Mouse (Mus musculus) CH12.LX (cell line): ENCODE results near the gene Wdr90. TPM values are rescaled to one million over a fixed set of nuclear protein-coding genes. Genes with fewer than 3 reads are reported as not detected.

Experiments used
- DNase-seq: peaks from one replicate; pipeline ENCODE4 v3.0.0-alpha.2; 2013; ENCODE audit errors: extremely low read depth
- H3K27ac ChIP-seq: 2 replicates; pipeline ENCODE4 v1.5.1; 2012; ENCODE audit warnings: low read depth, mild to moderate bottlenecking, control low read depth, moderate library complexity; ENCODE audit not compliant: insufficient read depth
- H3K27me3 ChIP-seq: replicated peaks from 2 replicates; pipeline ENCODE3; 2012; ENCODE audit warnings: inconsistent platforms
- H3K36me3 ChIP-seq, 2 experiments: replicated peaks in 1 of 2; 2 replicates each; pipeline versions ENCODE3 to v1.6.1; 2012; ENCODE audit warnings: inconsistent platforms in 1 of 2, low read length in 1 of 2, mild to moderate bottlenecking in 1 of 2, mixed read lengths in 1 of 2, moderate library complexity in 1 of 2; ENCODE audit not compliant: control insufficient read depth in 1 of 2, insufficient read depth in 1 of 2
- H3K4me1 ChIP-seq, 2 experiments: 2 replicates each; pipeline ENCODE4 v1.6.1; 2012; ENCODE audit warnings: inconsistent platforms in 1 of 2, moderate library complexity in 1 of 2; ENCODE audit not compliant: insufficient read depth in 2 of 2, control insufficient read depth in 1 of 2
- H3K4me2 ChIP-seq: 2 replicates; pipeline ENCODE4 v1.6.1; 2012; ENCODE audit warnings: low read depth, mild to moderate bottlenecking, control low read depth; ENCODE audit not compliant: poor library complexity, insufficient read depth, severe bottlenecking
- H3K4me3 ChIP-seq, 3 experiments: fragments of 150-350 bp in 1 of 3; sonication (generic) in 1 of 3; replicated peaks in 1 of 3; 2 replicates each; pipeline versions ENCODE3 to v1.5.1; 2011 to 2012; ENCODE audit warnings: low read depth in 2 of 3, low read length in 2 of 3, mild to moderate bottlenecking in 2 of 3, moderate library complexity in 2 of 3, control low read depth in 1 of 3, improper control_type of control experiment in 1 of 3, inconsistent platforms in 1 of 3, mixed read lengths in 1 of 3; ENCODE audit not compliant: poor library complexity in 1 of 3
- H3K79me2 ChIP-seq: replicated peaks from 2 replicates; pipeline ENCODE4 v1.6.1; 2012; ENCODE audit warnings: mild to moderate bottlenecking, moderate library complexity; ENCODE audit not compliant: control insufficient read depth, poor library complexity, insufficient read depth, severe bottlenecking; ENCODE audit errors: extremely low read depth
- H3K9ac ChIP-seq: 2 replicates; pipeline ENCODE4 v1.6.1; 2012; ENCODE audit warnings: low read depth, mild to moderate bottlenecking, control low read depth, moderate library complexity; ENCODE audit not compliant: insufficient read depth
- H3K9me3 ChIP-seq: replicated peaks from 2 replicates; pipeline ENCODE3; 2012; ENCODE audit warnings: low read length, inconsistent platforms, mixed read lengths
- BHLHE40 ChIP-seq: IDR thresholded peaks from 2 replicates; pipeline ENCODE4 v1.6.1; 2011; ENCODE audit warnings: mild to moderate bottlenecking, low read depth, low read length, improper control_type of control experiment
- CHD1 ChIP-seq: IDR thresholded peaks from 2 replicates; pipeline ENCODE4 v1.6.1; 2012; ENCODE audit warnings: low read depth, low read length, improper control_type of control experiment, inconsistent platforms
- CHD2 ChIP-seq: IDR thresholded peaks from 2 replicates; pipeline ENCODE4 v1.6.1; 2011; ENCODE audit warnings: low read length, improper control_type of control experiment
- E2F4 ChIP-seq: IDR thresholded peaks from 2 replicates; pipeline ENCODE4 v1.6.1; 2011; ENCODE audit warnings: low read depth, low read length, improper control_type of control experiment; ENCODE audit not compliant: insufficient replicate concordance
- ELF1 ChIP-seq: IDR thresholded peaks from 2 replicates; pipeline ENCODE4 v1.6.1; 2014; ENCODE audit warnings: low read depth, mild to moderate bottlenecking, inconsistent platforms, low read length, improper control_type of control experiment
- EP300 ChIP-seq: IDR thresholded peaks from 2 replicates; pipeline ENCODE4 v1.6.1; 2011; ENCODE audit warnings: low read length, improper control_type of control experiment
- GABPA ChIP-seq: IDR thresholded peaks from 2 replicates; pipeline ENCODE4 v1.6.1; 2012; ENCODE audit warnings: low read depth, low read length, improper control_type of control experiment, inconsistent platforms; ENCODE audit not compliant: insufficient replicate concordance
- IRF4 ChIP-seq: IDR thresholded peaks from 2 replicates; pipeline ENCODE4 v1.6.1; 2014; ENCODE audit warnings: low read depth, mild to moderate bottlenecking, inconsistent platforms, low read length, improper control_type of control experiment
- JUN ChIP-seq: IDR thresholded peaks from 2 replicates; pipeline ENCODE4 v1.6.1; 2011; ENCODE audit warnings: low read depth, mild to moderate bottlenecking, low read length, improper control_type of control experiment, moderate library complexity; ENCODE audit not compliant: insufficient read depth
- JUND ChIP-seq: conservative IDR thresholded peaks from 2 replicates; pipeline ENCODE4 v1.6.1; 2011; ENCODE audit warnings: low read depth, low read length, improper control_type of control experiment
- KAT2A ChIP-seq: IDR thresholded peaks from 2 replicates; pipeline ENCODE4 v1.6.1; 2012; ENCODE audit warnings: low read length, improper control_type of control experiment, inconsistent platforms; ENCODE audit not compliant: insufficient replicate concordance
- MAFK ChIP-seq: IDR thresholded peaks from 2 replicates; pipeline ENCODE4 v1.6.1; 2011; ENCODE audit warnings: low read length, improper control_type of control experiment; ENCODE audit not compliant: insufficient replicate concordance
- MAX ChIP-seq: IDR thresholded peaks from 2 replicates; pipeline ENCODE4 v1.6.1; 2011; ENCODE audit warnings: low read length, improper control_type of control experiment
- MAZ ChIP-seq: IDR thresholded peaks from 2 replicates; pipeline ENCODE4 v1.6.1; 2012; ENCODE audit warnings: low read depth, mild to moderate bottlenecking, inconsistent platforms, low read length, improper control_type of control experiment, moderate library complexity
- MXI1 ChIP-seq: IDR thresholded peaks from 2 replicates; pipeline ENCODE4 v1.6.1; 2011; ENCODE audit warnings: mild to moderate bottlenecking, low read depth, low read length, improper control_type of control experiment
- MYC ChIP-seq: IDR thresholded peaks from 2 replicates; pipeline ENCODE4 v1.6.1; 2011; ENCODE audit warnings: low read depth, mild to moderate bottlenecking, improper control_type of control experiment, low read length
- NELFE ChIP-seq: IDR thresholded peaks from 2 replicates; pipeline ENCODE4 v1.6.1; 2011; ENCODE audit warnings: low read depth, low read length, improper control_type of control experiment
- NRF1 ChIP-seq: IDR thresholded peaks from 2 replicates; pipeline ENCODE4 v1.6.1; 2014; ENCODE audit warnings: low read depth, mild to moderate bottlenecking, inconsistent platforms, low read length, improper control_type of control experiment, moderate library complexity
- PAX5 ChIP-seq: IDR thresholded peaks from 2 replicates; pipeline ENCODE4 v1.6.1; 2012; ENCODE audit warnings: low read length, inconsistent platforms, mixed read lengths
- POLR2A ChIP-seq: IDR thresholded peaks from 2 replicates; pipeline ENCODE4 v1.6.1; 2011; ENCODE audit warnings: low read depth, mild to moderate bottlenecking, improper control_type of control experiment, low read length
- POLR2AphosphoS2 ChIP-seq: IDR thresholded peaks from 2 replicates; pipeline ENCODE4 v1.6.1; 2011; ENCODE audit warnings: low read depth, low read length, improper control_type of control experiment
- RAD21 ChIP-seq: IDR thresholded peaks from 2 replicates; pipeline ENCODE4 v1.6.1; 2011; ENCODE audit warnings: low read depth, mild to moderate bottlenecking, low read length, improper control_type of control experiment, moderate library complexity
- RCOR1 ChIP-seq: conservative IDR thresholded peaks from 2 replicates; pipeline ENCODE4 v1.6.1; 2012; ENCODE audit warnings: low read depth, mild to moderate bottlenecking, inconsistent platforms, low read length, improper control_type of control experiment
- SIN3A ChIP-seq: IDR thresholded peaks from 2 replicates; pipeline ENCODE4 v1.6.1; 2012; ENCODE audit warnings: low read length, improper control_type of control experiment, inconsistent platforms
- SMC3 ChIP-seq: IDR thresholded peaks from 2 replicates; pipeline ENCODE4 v1.6.1; 2011; ENCODE audit warnings: low read depth, low read length, improper control_type of control experiment
- TBP ChIP-seq: conservative IDR thresholded peaks from 2 replicates; pipeline ENCODE4 v1.6.1; 2011; ENCODE audit warnings: low read depth, low read length, improper control_type of control experiment
- UBTF ChIP-seq: IDR thresholded peaks from 2 replicates; pipeline ENCODE4 v1.6.1; 2012; ENCODE audit warnings: low read depth, mild to moderate bottlenecking, inconsistent platforms, low read length, improper control_type of control experiment, moderate library complexity
- USF1 ChIP-seq: IDR thresholded peaks from 2 replicates; pipeline ENCODE4 v1.6.1; 2014; ENCODE audit warnings: low read depth, mild to moderate bottlenecking, inconsistent platforms, low read length, improper control_type of control experiment
- ZKSCAN1 ChIP-seq: IDR thresholded peaks from 2 replicates; pipeline ENCODE4 v1.6.1; 2012; ENCODE audit warnings: low read depth, inconsistent platforms, low read length, improper control_type of control experiment, borderline replicate concordance
- ZMIZ1 ChIP-seq: IDR thresholded peaks from 2 replicates; pipeline ENCODE4 v1.6.1; 2012; ENCODE audit warnings: low read depth, mild to moderate bottlenecking, inconsistent platforms, low read length, improper control_type of control experiment
- ZNF384 ChIP-seq: IDR thresholded peaks from 2 replicates; pipeline ENCODE4 v1.6.1; 2012; ENCODE audit warnings: low read depth, low read length, improper control_type of control experiment, inconsistent platforms
- dilution Hi-C: fragments of 300-500 bp; cut with MboI; formaldehyde crosslinking; loops from 2 replicates; pipeline ENCODE4 v1.14.3; 2020; ENCODE audit warnings: low sequenced_read_pairs; ENCODE audit not compliant: extremely low pct_unique_long_range_greater_than_20kb, extremely low pct_ligation_motif_present
- in situ Hi-C: fragments of 300-500 bp; cut with MboI; formaldehyde crosslinking; loops from 3 replicates; pipeline ENCODE4 v1.14.3; 2019; ENCODE audit warnings: low sequenced_read_pairs, low pct_ligation_motif_present, low pct_unique_long_range_greater_than_20kb, mixed read lengths
- polyA plus RNA-seq: library from polyadenylated mRNA; unstranded; fragments of >175 nt; gene quantifications from 2 replicates; pipeline ENCODE4 v1.2.1, GENCODE M21; 2012; ENCODE audit warnings: low read depth; ENCODE audit not compliant: insufficient read length
- total RNA-seq, 2 experiments: library from RNA; depleted of rRNA; stranded (reverse); fragments of 300-350 nt in 1 of 2; fragments of >200 nt in 1 of 2; gene quantifications; 2 replicates each; pipeline ENCODE4 v1.2.3; 2012 to 2014

Wdr90 gene
- total and polyA plus RNA-seq, 3 experiments = 16.0 to 38.0 (median 23.8) TPM

GRCm38 (mm10) chr17:25875171-25876136 is 14.2 kb upstream of the Wdr90 start (continued):
- TF ChIP-seq USF1 = no peak

GRCm38 (mm10) chr17:25874721-25875170 is 13.4 kb upstream of the Wdr90 start, which contains the start of gene Mettl26:
Gene Mettl26, plus strand, starts transcription at chr17:25875074.
- Histone ChIP-seq H3K9me3 (no peaks in the 10 kb centered on the region), H3K9ac (peak within 1 kb of the TSS; percentile 63), H3K79me2 (no peaks in the 10 kb centered on the region)
- dilution Hi-C loops (no loop called here), in situ Hi-C loops (no loop called here)
- TF ChIP-seq PAX5 (no peak), JUND (no peak), RAD21 (no peak), TBP (peak; percentile 100), ELF1 (peak; percentile 97), ZMIZ1 (no peak), SMC3 (no peak), GABPA (no peak), KAT2A (peak; percentile 76; the same call in 1 of the 2 replicates), MXI1 (peak; percentile 52), ZKSCAN1 (no peak), EP300 (no peak), POLR2A (no peak), MYC (0 out of 2 replicates have a peak, but pooled peaks have one; percentile 42), BHLHE40 (no peak), SIN3A (no peak), POLR2AphosphoS2 (no peak), NELFE (no peak), UBTF (no peak), JUN (no peak), RCOR1 (0 out of 2 replicates have a peak, but pooled peaks have one; percentile 51), MAFK (peak; percentile 96), MAX (peak; percentile 44), CHD1 (0 out of 2 replicates have a peak, but pooled peaks have one; percentile 23), E2F4 (peak; percentile 85), IRF4 (peak; percentile 54; the same call in 1 of the 2 replicates), ZNF384 (no peak), CHD2 (no peak), MAZ (no peak), NRF1 (peak; percentile 59), USF1 (no peak)
- TF ChIP-seq, all 38 proteins: peak for 12
- peaks cover 19% of the 10 kb centered on the region for H3K27me3 ChIP-seq
- peak within 1 kb of the TSS; percentile 63 to 93 (median 81) for H3K4me3 ChIP-seq
- H3K27ac ChIP-seq = peak within 1 kb of the TSS; percentile 73
- H3K4me1 ChIP-seq = peaks cover 6 to 18% of the 10 kb centered on the region in 2 experiments
- peak within 1 kb of the TSS; percentile 46 for H3K4me2 ChIP-seq
- peaks cover 23 to 31% of the 10 kb centered on the region in 2 experiments for H3K36me3 ChIP-seq
- peak; percentile 92 for DNase-seq
